ENCODE assay signal across 11 mouse cellular contexts in the genomic region with DNA sequence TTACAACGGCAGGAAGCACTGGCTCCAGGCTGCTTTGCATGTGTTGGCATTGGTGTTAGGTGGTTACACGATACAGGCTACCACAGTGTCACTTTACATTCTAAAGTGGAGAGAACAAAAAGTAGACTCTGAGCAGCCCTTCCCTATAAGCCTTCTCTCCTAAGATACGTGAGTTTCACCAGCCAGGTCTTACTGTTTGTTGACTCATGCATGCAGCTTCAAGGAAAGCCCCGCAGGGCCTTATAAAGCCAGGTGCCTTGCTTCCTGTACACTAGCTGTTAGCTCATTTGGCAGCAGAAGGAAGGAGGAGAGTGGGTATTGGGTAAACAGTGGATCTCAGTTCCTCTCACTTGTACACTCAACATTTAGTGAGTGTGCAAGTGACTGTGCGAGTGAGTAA.
A peak's percentile ranks its signal among the peaks of the same experiment; 100 is the strongest.
DNase-seq lines count a peak whose midpoint lies in the region; ATAC-seq and TF ChIP-seq lines count a peak whose summit lies in the region.
"Had no signal": no experiment of that assay in that cellular context is flagged by ENCODE, and none has a peak within 500 bp of the region (broad histone marks: within the 10 kb centered on the region; RNA-seq: fewer than 3 reads in every experiment).

No protein-coding gene starts in this region.

- H3K9me3 ChIP-seq in heart, embryonic 16.5 days (replicated peaks; ENCODE audit: control insufficient read depth, low read length) = no peaks in the 10 kb centered on the region
- H3K9me3 ChIP-seq in intestine, embryonic 16.5 days (ENCODE audit: control insufficient read depth, low read length) = no peaks in the 10 kb centered on the region
- H3K9me3 ChIP-seq in stomach, postnatal 0 days (ENCODE audit: control insufficient read depth, low read length) = no peaks in the 10 kb centered on the region
- H3K9me3 ChIP-seq: embryonic facial prominence, embryonic 15.5 days had no signal

- no peak for ATAC-seq in heart, embryonic 16.5 days (replicated peaks; ENCODE audit: extremely low read depth, insufficient read depth, low FRiP score)
- ATAC-seq in intestine, embryonic 16.5 days = peak; percentile 70
- ATAC-seq in stomach, postnatal 0 days (ENCODE audit: low FRiP score, low TSS enrichment) = peak; percentile 84
- no peak for ATAC-seq in cerebellum, adult (ENCODE audit: insufficient number of reproducible peaks, low FRiP score, low TSS enrichment)

- H3K4me2 ChIP-seq in heart, embryonic 16.5 days (ENCODE audit: low read depth, low read length) = no peak overlapping the region
- no peak overlapping the region for H3K4me2 ChIP-seq in intestine, embryonic 16.5 days (ENCODE audit: low read depth, low read length)
- H3K4me2 ChIP-seq in stomach, postnatal 0 days (replicated peaks; ENCODE audit: low read depth) = no peak overlapping the region
- H3K4me2 ChIP-seq: embryonic facial prominence, embryonic 15.5 days had no signal

- H3K4me3 ChIP-seq in heart, embryonic 16.5 days (ENCODE audit: low read length) = no peak overlapping the region
- no peak overlapping the region for H3K4me3 ChIP-seq in intestine, embryonic 16.5 days (ENCODE audit: low read length)
- H3K4me3 ChIP-seq in stomach, postnatal 0 days (ENCODE audit: low read depth, low read length) = no peak overlapping the region
- H3K4me3 ChIP-seq: embryonic facial prominence, embryonic 15.5 days; myocyte had no signal

- H3K27me3 ChIP-seq in heart, embryonic 16.5 days (ENCODE audit: control insufficient read depth, insufficient read depth, low read length) = no peaks in the 10 kb centered on the region
- H3K27me3 ChIP-seq in intestine, embryonic 16.5 days (replicated peaks; ENCODE audit: control insufficient read depth, insufficient read depth, low read length) = no peaks in the 10 kb centered on the region
- no peaks in the 10 kb centered on the region for H3K27me3 ChIP-seq in stomach, postnatal 0 days (ENCODE audit: control insufficient read depth, insufficient read depth, low read length)
- H3K27me3 ChIP-seq: embryonic facial prominence, embryonic 15.5 days had no signal

- 67% methylated on average over 5 of the region's 5 CpGs for WGBS in heart, embryonic 16.5 days
- 72% methylated on average over 5 of the region's 5 CpGs for WGBS in intestine, embryonic 16.5 days
- WGBS in stomach, postnatal 0 days = 39% methylated on average over 5 of the region's 5 CpGs

- no peak for TF ChIP-seq EP300 in stomach, postnatal 0 days (optimal IDR thresholded peaks at IDR 0.05)

- peak overlapping the region; percentile 24 for H3K27ac ChIP-seq in heart, embryonic 16.5 days (ENCODE audit: low read length)
- H3K27ac ChIP-seq in intestine, embryonic 16.5 days (ENCODE audit: low read length) = no peak overlapping the region
- H3K27ac ChIP-seq in stomach, postnatal 0 days (replicated peaks) = peak overlapping the region; percentile 56
- H3K27ac ChIP-seq: embryonic facial prominence, embryonic 15.5 days had no signal

- H3K36me3 ChIP-seq in heart, embryonic 16.5 days (ENCODE audit: control insufficient read depth, insufficient read depth) = no peaks in the 10 kb centered on the region
- H3K36me3 ChIP-seq in intestine, embryonic 16.5 days (ENCODE audit: control insufficient read depth, insufficient read depth, low read length) = no peaks in the 10 kb centered on the region
- no peaks in the 10 kb centered on the region for H3K36me3 ChIP-seq in stomach, postnatal 0 days (ENCODE audit: control insufficient read depth, insufficient read depth, low read length)
- H3K36me3 ChIP-seq: embryonic facial prominence, embryonic 15.5 days had no signal

- TF ChIP-seq CTCF in stomach, postnatal 0 days (IDR thresholded peaks at IDR 0.05; ENCODE audit: low read depth) = no peak

- H3K4me1 ChIP-seq in heart, embryonic 16.5 days (ENCODE audit: control insufficient read depth, insufficient read depth, low read length) = peaks cover 17% of the 10 kb centered on the region
- 0 out of 2 replicates have a peak, but pooled peaks cover 6% of the 10 kb centered on the region for H3K4me1 ChIP-seq in intestine, embryonic 16.5 days (ENCODE audit: control insufficient read depth, insufficient read depth, low read length)
- H3K4me1 ChIP-seq in stomach, postnatal 0 days (replicated peaks; ENCODE audit: control insufficient read depth, insufficient read depth) = no peaks in the 10 kb centered on the region
- H3K4me1 ChIP-seq: embryonic facial prominence, embryonic 15.5 days had no signal

- no peak overlapping the region for H3K9ac ChIP-seq in heart, embryonic 16.5 days (ENCODE audit: low read length)
- no peak overlapping the region for H3K9ac ChIP-seq in intestine, embryonic 16.5 days (ENCODE audit: low read depth, low read length)
- no peak overlapping the region for H3K9ac ChIP-seq in stomach, postnatal 0 days (ENCODE audit: low read length)
- H3K9ac ChIP-seq: embryonic facial prominence, embryonic 15.5 days had no signal

- no peak for DNase-seq in heart, adult 18-20 months
- DNase-seq in CD4-positive, CD25-positive, alpha-beta regulatory T cell, adult 2 months (ENCODE audit: low read depth, low spot score) = peak; percentile 60
- DNase-seq in stomach, postnatal 0 days (ENCODE audit: low spot score) = peak; percentile 51
- no peak for DNase-seq in neural tube, embryonic 10.5 days (ENCODE audit: extremely low spot score, low spot score)
- no peak for DNase-seq in left cerebral cortex, adult 9 months (ENCODE audit: low spot score in 2 of 2)
- DNase-seq: lung, postnatal 10 days had no signal

Comparison
In these comparisons a context has a peak if more than half of its experiments do, and no peak if none do; other contexts are left out.
1. ATAC-seq: peak in intestine, embryonic 16.5 days (single experiment) and stomach, postnatal 0 days (single experiment); none in heart, embryonic 16.5 days (single experiment) and cerebellum, adult (single experiment).
2. DNase-seq: peak in CD4-positive, CD25-positive, alpha-beta regulatory T cell, adult 2 months (single experiment) and stomach, postnatal 0 days (single experiment); none in heart, adult 18-20 months (0 of 2), neural tube, embryonic 10.5 days (single experiment) and left cerebral cortex, adult 9 months (0 of 2).